Mouse (Mus musculus) Muller cell, postnatal 12 days (primary cell): ENCODE results near the gene Cc2d1b.
A peak's percentile ranks its signal among the peaks of the same experiment; 100 is the strongest.

Experiments
- DNase-seq: peaks from one replicate; pipeline ENCODE4 v3.0.0-alpha.2; 2015; ENCODE audit errors: inconsistent ontology term

Gene Cc2d1b

DNA sequence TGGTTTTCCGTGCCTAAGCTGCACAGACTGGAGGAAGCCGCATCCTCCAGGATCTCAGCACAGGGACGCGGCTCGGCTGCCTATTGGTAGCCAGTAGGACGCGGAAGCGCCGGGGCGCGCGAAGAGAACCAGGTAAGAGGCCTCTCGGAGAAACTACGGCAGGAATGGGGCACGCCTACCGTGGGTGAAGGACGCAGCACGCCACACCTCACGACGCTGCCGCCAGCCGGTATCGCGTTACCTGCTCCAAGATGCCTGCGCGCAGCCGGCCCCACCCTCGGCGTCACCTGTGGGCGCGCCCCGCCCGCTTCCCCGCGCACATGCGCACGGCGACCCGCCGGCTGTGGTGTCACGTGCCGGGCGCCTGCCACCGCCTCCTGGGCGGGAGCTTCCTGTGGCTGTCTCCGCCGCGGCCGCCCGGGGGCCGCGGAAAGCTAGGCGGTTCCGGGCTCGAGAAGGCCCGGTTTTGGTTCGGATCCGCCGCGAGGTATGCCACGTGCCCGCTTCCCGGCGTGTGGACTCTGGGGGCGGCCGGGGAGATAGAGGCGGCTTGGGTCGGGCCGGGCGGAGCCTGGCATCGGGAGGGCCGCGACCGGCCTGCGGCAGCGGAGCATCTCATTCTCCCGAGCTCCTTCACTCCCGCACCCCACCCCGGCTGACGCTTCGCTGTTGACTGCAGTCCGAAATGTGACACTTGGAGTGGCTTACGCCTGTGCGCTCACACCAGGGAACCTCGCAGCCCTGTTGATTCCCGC lies at the start of gene Cc2d1b:
Gene Cc2d1b (plus strand): TSS at position 354 of the 755 bp plus-strand sequence.
- DNase-seq = peak; percentile 95

DNA sequence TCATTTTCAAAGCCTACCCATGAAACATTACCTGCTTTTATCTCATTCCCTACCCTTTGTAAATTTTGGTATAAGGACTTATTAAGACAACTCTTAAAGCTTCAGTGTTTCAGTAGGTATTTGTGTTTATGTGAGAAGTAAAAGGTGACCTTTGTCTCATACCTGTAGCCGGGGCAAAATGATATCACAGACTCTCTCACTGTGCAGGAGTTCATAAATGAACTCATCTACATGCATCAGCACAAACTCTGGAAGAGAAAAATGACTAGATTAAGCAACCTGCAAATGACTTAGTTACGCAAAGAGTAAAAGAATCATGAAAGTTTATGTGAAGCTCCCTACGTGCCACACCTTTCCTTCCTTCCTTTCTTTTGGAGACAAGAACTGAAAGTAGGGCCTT lies 47.1 kb upstream of the Cc2d1b start:
- DNase-seq = no peak

DNA sequence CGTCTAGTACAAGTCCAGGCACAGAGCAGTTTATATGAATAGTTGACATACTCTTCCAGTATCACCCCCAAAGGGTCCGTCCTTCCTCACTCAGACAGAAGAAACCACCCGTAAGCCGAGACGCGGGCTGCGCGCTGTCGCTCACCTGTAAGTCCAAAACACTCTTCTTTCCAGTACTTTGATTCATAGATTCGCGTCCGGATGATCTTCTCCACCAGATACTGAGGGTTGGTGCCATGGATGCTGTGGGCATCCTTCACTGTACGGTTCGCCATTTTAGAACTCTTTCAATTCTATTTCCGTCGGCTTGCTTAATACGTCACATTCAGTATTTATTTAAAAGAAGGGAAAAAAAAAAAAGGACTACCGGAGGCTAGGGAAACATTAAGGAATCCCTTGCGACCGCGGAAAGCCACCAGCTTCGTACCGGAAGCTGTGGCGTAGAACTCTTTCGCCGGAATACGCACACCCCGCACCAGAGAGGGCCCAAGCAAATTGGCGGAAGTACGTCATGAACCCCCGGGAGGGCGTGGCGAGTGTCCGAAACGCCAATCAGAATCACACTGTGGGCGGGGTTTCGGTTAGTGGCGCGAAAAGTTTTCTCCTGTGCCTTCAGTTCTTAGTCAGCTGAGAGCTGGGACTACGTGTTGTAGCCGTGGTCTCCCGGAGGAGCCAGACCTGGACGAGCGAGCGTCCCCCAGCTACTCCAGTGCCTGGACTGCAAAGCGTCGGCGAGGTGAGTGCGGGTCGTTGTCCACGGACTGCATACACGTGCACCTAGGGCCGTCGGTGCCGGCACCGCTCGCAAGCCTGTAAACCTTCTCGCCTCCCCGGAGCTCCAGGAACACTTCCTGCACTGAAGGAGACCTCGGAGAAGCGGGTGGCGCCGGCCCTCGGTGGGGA lies 40.6 kb upstream of the Cc2d1b start, which contains the start of the genes Prpf38a and Orc1:
Gene Prpf38a (minus strand): TSS at position 497 of the 903 bp plus-strand sequence.
Gene Orc1 (plus strand): TSS at position 584 of the 903 bp plus-strand sequence.
- DNase-seq = peak; percentile 99

DNA sequence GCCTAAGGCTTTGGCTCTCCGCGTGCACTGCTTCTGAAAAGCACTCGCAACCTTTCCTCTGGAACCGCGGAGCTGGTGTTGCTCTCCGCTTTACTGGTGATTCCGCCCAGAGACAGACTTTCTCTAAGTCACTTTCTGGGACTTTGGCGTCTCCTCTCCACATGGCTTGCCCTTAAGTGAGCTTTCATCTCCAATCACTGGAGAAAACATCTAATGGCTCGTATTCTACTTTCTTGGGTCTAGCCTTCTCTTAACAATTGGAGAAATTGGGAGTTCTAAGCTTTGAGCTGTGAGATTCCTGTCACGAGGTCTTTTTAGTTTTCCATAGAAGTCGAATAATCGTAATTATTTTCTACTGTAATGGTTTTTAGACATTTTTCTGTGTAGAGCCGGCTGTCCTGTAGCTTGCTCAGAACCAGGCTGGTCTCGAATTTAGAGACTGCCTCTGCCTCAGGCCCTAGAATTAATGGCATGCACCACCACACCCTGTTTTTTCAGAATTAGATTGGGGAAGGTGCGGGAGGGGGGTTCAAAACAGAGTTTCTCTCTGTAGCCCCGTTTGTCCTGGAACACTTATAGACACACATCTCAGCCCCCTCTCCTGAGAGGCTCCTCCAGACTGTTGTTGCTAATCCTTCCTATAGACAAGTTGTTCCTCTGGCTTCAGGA lies 39.9 kb upstream of the Cc2d1b start:
- no peak for DNase-seq

DNA sequence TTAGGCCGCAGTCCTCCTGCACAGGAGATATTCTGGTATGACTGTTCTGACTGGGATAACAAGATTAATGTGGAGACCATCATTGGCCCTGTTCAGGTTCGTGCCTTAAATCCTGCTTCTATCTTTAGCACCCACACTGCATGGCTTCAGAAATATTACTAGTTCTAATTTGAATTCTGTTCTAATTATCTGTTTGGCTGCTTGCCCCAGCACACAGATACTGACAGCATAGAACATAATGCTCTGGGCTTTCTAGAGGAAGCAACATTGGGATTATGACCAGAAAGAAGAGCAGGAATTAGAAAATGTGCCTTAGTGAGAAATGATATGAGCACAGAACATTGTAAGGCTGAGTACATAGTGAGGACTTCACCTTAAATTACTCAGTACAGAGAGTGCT lies 26.4 kb upstream of the Cc2d1b start:
- no peak for DNase-seq

DNA sequence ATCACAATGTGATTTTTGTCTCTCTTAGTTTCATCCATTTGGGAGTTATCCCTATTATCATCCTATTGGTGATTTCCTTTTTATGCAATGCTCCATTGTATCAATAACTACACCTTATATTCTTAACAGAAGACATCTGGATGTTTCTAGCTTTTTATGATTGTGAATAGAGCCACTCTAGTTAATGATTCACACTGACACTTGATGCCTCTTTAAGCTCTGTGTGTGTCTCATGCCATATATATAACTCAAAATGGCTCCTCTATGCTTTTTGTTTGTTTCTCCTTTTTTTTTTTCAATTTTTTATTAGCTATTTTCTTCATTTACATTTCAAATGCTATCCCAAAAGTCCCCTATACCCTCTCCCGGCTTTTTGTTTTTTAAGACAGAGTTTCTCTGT lies 24.0 kb upstream of the Cc2d1b start:
- no peak for DNase-seq

DNA sequence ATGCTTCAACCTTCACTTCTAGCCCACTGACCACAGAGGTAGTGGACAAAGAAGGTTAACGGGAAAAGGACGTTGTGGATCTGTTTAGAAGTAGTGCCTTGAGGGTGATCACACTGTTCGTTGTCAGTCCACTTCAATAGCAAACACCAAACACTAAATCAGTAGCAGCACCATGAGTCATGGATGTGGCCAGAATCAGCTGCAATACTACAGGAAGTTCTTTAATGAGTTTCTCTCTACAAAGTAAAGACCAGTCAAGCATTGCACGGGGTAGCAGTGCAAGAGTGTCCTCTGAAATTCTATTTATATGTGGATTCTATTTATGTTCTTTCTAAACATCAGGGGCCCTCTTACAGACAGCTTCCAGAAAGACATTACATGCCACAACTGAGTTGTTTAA lies 21.4 kb upstream of the Cc2d1b start:
- peak; percentile 20 for DNase-seq

DNA sequence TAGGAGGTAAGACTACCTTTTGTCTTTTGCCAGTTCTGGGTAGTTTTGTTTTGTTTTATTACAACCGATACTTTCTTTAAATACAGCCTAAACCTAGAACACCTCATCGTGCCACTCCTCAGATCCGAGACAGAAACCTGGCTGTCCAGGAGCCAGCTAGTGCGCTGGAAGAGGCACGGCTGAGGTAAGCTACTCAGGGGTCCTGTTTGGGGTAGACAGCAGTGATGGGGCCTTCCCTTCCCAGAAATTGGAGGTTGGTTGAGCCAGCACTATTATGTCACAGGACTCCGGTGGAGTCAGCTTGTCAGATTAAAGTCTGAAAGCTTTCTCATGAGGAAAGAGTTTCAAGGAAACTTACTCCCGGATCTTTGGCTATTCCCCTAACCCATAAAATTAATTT lies 17.9 kb upstream of the Cc2d1b start:
- DNase-seq = no peak

DNA sequence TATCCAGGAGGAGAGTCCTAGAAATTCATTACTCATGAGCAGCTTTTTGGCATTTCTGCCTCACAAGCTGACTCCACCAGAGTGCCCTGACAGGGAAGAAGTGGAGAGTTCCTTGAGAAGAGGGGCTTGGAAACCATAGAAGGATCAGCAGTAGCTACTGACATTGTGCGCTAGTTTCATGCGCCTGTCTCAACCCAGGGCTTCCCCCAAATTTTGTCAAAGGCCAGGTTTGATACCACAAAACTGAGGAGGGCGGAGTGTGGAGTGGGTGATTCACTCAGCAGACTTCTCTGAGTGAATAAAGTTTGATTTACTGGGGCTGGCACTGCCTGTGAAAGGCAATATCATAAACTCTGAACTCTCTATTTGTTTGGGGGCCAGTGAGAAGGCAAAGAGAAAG lies 11.1 kb upstream of the Cc2d1b start:
- no peak for DNase-seq

DNA sequence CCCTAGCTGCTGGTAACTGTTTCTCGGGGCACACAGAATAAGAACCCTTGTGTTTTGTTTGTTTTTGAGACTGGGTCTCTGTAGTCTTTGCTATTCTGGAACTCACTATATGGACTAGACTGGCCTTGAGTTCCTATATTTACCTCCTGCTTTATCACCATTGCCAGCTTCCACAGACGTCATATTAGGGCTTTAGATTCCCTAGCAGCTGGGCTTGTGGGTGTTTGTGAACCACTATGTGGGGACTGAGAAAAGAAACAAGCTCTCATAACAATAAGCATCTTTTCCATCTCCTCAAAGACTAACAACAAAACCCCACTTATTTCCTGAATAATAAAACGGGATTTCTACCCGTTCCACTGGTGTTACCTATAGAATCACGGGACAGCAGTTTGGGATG lies 8.8 kb upstream of the Cc2d1b start:
- no peak for DNase-seq

DNA sequence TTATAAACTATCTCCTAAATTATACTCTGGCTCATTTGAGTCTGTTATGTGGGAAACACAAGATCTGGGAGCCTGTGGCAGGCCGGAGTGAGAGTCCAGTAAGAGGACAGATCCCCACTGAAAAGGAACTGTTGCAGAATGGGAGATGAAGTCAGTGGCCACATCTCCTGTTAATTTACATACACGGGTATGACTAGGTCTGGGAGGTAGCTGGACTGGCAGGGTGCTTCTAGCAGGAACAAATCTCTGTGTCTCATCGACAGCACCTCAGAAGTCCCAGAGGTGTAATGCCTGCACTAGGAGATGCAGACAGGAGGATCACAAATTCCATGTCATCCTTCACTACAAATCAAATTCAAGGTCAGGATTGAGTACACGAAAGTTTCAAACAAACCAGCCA lies 1.2 kb upstream of the Cc2d1b start:
- no peak for DNase-seq

DNA sequence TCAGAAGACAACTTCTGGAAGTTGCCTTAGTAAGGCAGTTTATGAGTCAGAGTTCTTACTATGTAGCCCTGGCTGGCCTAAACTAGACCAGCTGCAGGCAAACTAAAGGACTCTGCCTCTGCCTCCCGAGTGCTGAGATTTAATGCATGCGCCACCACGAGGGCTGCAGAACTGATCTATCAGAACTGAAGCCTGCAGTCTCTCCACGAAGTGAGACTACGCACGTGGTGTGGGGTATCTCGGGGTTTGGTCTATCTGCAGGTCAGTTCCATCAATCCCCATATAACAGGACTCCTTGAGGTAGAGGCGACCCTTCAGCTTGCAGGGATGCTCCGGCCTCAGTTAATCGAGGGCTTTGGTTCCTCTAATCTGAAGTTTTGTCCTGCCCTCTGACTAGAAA lies 575 bp upstream of the Cc2d1b start:
- DNase-seq = no peak

DNA sequence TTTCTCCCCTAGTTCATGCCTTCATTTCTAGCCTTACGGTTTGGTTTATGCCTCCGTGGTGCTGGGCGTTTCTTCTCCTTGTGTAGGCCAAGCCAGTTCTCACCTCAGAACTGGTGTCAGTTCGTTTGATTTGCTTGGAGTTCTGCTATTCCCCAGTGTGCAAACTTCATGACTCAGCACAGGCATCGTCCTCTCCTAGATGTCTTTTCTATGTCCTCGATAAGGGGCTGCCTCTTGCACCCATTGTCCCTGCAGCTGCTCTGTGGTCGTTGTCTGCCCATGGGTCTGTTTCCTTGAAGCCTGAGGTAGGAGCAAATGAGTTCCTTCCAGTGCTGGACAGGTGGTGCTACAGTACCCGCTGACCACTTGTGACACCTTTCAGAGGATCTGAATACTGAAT lies 796 bp downstream of the Cc2d1b start:
- no peak for DNase-seq

DNA sequence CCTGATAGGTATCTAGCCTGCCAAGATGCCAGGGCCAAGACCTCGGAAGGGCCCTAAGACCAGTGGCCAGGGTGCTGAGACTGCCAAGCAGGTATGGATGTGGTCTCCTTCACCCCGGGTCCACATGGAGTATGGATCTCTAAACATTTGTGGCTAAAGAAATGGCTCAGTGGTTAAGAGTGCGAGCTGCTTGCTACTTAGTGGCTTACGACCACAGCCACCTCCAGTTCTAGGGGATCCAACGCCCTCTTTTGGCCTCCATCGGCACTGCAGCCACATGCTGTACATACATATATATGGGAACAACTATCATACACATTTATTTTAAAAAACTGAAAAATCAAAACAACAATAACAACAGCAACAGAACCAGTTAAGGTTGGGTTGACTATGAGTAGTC lies 1.8 kb downstream of the Cc2d1b start:
- no peak for DNase-seq

DNA sequence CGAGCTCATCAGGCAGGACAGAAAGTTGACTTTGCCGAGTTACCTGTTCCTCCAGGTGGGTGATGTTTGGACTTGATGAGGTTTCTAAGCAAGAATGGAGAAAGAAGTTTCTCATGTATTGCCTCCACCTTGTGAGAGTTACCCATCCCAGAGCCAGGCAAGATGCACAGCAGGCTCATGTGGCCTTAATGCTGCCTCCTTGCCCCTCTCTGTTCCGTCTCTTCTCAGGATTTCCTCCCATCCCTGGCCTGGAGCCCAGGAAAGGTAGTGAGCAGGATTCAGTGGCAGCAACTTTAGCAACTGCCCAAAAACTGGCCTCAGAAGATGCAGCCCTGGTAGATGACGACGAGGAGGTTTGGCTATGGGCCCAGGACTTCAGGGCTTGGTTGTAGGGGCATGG lies 7.3 kb downstream of the Cc2d1b start:
- DNase-seq = no peak

DNA sequence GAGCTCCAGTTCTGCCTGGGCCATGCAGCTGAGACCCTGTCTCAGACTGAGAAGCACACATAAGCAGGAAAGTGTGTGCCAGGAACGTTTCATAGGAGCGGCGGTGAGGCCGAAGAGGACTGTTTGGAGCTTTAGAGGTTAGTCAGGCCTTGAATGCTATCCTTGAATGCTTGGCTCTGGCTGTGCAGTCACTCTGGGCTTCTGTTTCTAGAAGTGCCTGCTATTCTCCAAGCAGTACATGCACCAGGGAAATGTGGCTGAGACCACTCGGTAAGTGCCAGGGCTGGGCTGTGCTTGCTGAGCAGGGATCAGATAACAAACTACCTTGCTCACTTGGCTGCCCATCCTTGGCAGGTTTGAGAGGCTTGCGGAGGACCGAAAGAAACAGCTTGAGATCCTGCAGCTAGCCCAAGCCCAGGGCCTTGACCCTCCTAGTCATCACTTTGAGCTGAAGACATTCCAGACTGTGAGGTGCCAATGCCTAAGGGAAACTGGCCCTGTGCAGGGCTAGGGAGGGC lies 9.7 kb downstream of the Cc2d1b start:
- DNase-seq = peak; percentile 18

DNA sequence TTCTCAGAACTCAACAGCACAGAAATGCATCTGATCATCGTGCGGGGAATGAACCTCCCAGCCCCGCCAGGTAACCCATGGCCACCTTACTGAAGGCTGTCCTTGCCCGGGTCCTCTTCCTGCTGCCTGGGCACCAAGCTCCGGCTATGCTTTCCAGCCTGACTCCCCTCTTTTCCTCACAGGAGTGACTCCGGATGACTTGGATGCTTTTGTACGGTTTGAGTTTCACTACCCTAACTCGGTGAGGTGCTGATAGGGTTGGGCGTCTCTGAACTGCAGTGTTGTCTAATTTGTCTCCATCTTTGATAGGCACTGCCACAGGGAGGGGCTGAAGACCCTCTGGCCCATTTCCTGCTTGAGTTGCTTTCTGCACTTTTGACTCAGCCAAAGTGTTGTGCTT lies 10.4 kb downstream of the Cc2d1b start:
- no peak for DNase-seq

DNA sequence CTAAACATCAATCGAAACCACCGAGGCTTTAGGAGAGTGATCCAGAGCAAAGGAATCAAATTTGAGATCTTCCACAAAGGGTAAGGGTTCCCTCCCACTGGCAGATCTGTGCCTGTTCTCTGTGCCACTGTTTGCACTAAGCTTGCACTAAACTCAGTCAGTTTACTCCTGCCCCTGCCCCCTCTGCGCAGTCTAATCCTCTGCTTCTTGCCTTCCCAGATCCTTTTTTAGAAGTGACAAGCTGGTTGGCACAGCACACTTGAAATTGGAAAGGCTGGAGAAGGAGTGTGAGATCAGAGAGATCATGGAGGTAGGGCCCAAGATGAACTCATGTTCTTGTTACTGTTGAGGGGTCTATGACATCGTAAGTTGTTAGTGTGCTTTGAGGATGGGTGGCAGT lies 11.9 kb downstream of the Cc2d1b start:
- no peak for DNase-seq

DNA sequence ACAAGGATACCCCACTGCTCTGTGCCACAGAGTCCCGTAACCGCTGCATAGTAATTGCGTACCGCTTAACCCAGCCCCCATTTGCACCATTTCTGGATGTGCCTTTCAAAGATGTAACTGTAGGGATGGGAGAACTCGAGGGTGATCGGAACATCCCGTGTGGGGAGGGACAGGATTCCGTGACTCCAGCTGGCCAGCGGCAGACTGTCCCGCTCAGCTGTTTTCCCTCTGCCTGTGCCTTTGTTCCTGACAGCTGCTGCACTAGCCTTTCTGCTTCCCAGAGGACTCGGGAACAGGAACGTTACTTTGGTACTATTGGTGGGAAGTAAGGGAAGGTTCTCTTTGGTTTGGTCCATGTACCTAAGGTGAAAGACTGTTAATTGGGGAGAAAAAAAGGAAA lies 14.0 kb downstream of the Cc2d1b start:
- DNase-seq = no peak

DNA sequence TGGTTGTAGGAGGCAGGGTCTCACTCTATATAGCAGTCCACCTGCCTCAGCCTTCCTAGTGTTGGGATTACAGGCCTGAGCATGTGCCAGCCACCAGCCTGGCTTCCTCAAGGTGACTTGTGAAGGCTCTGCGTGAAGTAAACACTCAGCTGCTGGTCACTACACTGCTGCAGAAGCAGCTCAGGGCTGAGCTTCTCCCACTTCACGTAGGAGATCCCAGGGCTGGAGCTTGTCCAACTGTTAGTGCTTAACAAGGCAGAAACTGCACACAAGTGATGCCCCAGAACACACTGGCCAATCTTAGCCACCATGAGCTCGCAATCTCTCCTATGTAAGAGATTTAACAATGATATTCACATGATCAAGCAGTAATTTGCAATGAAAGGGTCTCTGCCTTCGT lies 15.0 kb downstream of the Cc2d1b start:
- peak; percentile 4 for DNase-seq

DNA sequence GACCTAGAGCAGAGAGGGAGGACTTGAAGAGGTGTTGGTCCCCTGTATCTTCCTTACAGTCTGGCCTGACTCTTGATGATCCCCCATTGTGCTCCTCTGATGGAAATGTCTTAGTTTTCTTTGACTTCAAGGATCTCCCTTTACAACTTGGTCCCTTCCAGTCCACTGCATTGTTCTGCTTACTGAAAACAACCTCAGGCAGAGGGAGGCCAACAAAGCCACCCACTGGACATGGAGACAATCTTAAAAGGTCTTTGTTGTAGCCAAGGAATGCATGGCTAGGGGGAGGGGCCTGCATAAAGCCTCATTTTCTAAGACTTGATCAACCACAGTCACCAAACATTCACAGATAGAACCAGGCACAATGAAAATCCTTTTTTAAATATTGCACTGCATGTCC lies 15.4 kb downstream of the Cc2d1b start:
- peak; percentile 11 for DNase-seq

DNA sequence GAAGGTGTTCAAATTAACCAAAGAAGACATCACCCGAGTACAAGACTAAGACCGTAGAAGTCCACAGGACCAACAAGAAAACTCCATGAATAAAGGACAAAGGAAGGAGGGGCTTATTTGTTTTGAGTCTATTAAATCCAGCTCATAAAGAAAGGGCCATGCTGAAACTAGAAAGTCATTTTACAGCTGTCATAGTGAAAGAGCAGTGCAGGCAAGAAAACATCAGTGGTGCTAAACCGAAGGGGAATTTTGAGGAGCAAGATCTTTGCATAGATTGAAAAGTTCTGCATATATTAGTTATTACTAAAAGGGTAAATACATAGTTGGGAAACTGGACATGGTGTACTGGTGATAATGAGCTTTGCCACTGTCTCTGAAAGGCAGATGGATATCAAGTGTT lies 18.0 kb downstream of the Cc2d1b start:
- no peak for DNase-seq
